Mouse (Mus musculus) stomach, postnatal 0 days (tissue): ENCODE results near the gene Pla2g3.

Source experiments
- CTCF ChIP-seq: IDR thresholded peaks from 2 replicates; pipeline ENCODE4 v1.5.1; 2016; ENCODE audit warnings: antibody characterized with exemption, low read depth, mild to moderate bottlenecking, moderate library complexity
- EP300 ChIP-seq: optimal IDR thresholded peaks from 2 replicates; pipeline ENCODE3; 2016; ENCODE audit warnings: antibody characterized with exemption

DNA sequence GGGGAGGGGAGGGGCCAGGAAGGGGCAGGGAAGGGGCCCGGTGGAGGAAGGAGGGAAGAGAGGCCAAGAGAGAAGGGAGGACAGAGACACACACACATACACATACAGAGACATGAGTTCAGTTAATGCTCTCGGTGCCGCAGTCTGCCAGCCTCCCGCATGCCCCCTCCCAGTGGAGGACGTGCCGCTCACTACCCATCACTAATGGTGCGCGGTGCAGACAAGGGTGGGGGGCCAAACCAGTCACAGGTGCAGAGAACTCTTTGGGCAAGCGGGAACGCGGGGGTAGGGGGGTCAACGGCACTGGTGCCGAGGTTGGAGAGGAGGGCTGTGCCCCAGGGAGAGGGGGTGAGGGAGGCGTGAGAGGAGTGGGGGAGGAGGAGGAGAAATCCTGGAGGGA, 32.8 kb downstream of the Pla2g3 start:
- TF ChIP-seq EP300: no peak
- TF ChIP-seq CTCF: no peak
